Mouse (Mus musculus): ENCODE data around the gene Sox5.

GRCm38 (mm10) chr6:144675111-144675510 is 106.7 kb downstream of the Sox5 start:
- TF ChIP-seq CTCF (IDR thresholded peaks at IDR 0.05; ENCODE audit: borderline replicate concordance, control insufficient read depth, extremely low read depth, insufficient read depth, low read length, poor library complexity), result no peak
- no peak for TF ChIP-seq POLR2A (IDR thresholded peaks at IDR 0.05; ENCODE audit: control insufficient read depth, extremely low read depth, insufficient read depth, low read length, poor library complexity)
